29 mouse cellular contexts compared by ENCODE assay signal in genomic region chr5:112979710-112980109, GRCm38 (mm10).
"Had no signal": no experiment of that assay in that cellular context is flagged by ENCODE, and none has a peak within 500 bp of the region (broad histone marks: within the 10 kb centered on the region; RNA-seq: fewer than 3 reads in every experiment).

No protein-coding gene starts in this region.

- H3K9ac ChIP-seq: embryonic facial prominence, embryonic 12.5 days; embryonic facial prominence, embryonic 13.5 days; embryonic facial prominence, embryonic 15.5 days; forebrain, embryonic 12.5 days; forebrain, embryonic 13.5 days; forebrain, embryonic 15.5 days; forebrain, postnatal 0 days had no signal

- H3K9me3 ChIP-seq: embryonic facial prominence, embryonic 10.5 days; embryonic facial prominence, embryonic 12.5 days; embryonic facial prominence, embryonic 13.5 days; embryonic facial prominence, embryonic 15.5 days; forebrain, embryonic 10.5 days; forebrain, embryonic 12.5 days; forebrain, embryonic 13.5 days; forebrain, embryonic 15.5 days had no signal

- ATAC-seq: forebrain, embryonic 13.5 days; forebrain, embryonic 14.5 days; forebrain, embryonic 15.5 days; forebrain, embryonic 16.5 days; forebrain, postnatal 0 days had no signal

- H3K27me3 ChIP-seq: embryonic facial prominence, embryonic 12.5 days; embryonic facial prominence, embryonic 13.5 days; embryonic facial prominence, embryonic 15.5 days; forebrain, embryonic 12.5 days; forebrain, embryonic 13.5 days; forebrain, embryonic 15.5 days had no signal

- H3K36me3 ChIP-seq: embryonic facial prominence, embryonic 10.5 days; embryonic facial prominence, embryonic 12.5 days; embryonic facial prominence, embryonic 13.5 days; embryonic facial prominence, embryonic 15.5 days; forebrain, embryonic 10.5 days; forebrain, embryonic 12.5 days; forebrain, embryonic 15.5 days had no signal

- H3K4me3 ChIP-seq: embryonic facial prominence, embryonic 10.5 days; embryonic facial prominence, embryonic 12.5 days; embryonic facial prominence, embryonic 13.5 days; embryonic facial prominence, embryonic 15.5 days; erythroblast, embryonic 14.5 days; forebrain, embryonic 10.5 days; forebrain, embryonic 12.5 days; forebrain, embryonic 13.5 days; forebrain, embryonic 15.5 days; gastrocnemius, adult 2 months; heart, adult 2 months had no signal

- DNase-seq: cerebellum, adult 2 months; cerebellum, adult 8-10 months; cerebellum, adult 9-10 months; cerebellum, adult 9-11 months; cerebellum, postnatal 10 days; cerebellum, postnatal 14 days; cerebellum, postnatal 25 days; cerebellum, postnatal 36 days; embryo, embryonic 11 days; forebrain, postnatal 0 days; gastrocnemius, adult 2 months; gastrocnemius, postnatal 10 days; gastrocnemius, postnatal 14 days; gastrocnemius, postnatal 25 days; gastrocnemius, postnatal 36 days; heart, adult 11 months; heart, adult 18-20 months; heart, adult 2 months had no signal

- H3K4me2 ChIP-seq: embryonic facial prominence, embryonic 12.5 days; embryonic facial prominence, embryonic 13.5 days; embryonic facial prominence, embryonic 15.5 days; forebrain, embryonic 12.5 days; forebrain, embryonic 13.5 days; forebrain, embryonic 15.5 days had no signal

- H3K27ac ChIP-seq: embryonic facial prominence, embryonic 10.5 days; embryonic facial prominence, embryonic 12.5 days; embryonic facial prominence, embryonic 13.5 days; embryonic facial prominence, embryonic 15.5 days; forebrain, embryonic 10.5 days; forebrain, embryonic 12.5 days; forebrain, embryonic 13.5 days; forebrain, embryonic 15.5 days; gastrocnemius, adult 2 months; heart, adult 2 months had no signal

- H3K4me1 ChIP-seq: embryonic facial prominence, embryonic 12.5 days; embryonic facial prominence, embryonic 15.5 days; forebrain, embryonic 13.5 days; forebrain, embryonic 15.5 days had no signal
